Mouse (Mus musculus) limb, embryonic 12.5 days (tissue): Measurements from ENCODE around the gene Fgfr2. TPM values are rescaled to one million over a fixed set of nuclear protein-coding genes. Genes with fewer than 3 reads are reported as not detected.

Experiments used
- ATAC-seq: fragments of 200-750 bp; cut with Nextera tagmentation; 2 replicates; pipeline ENCODE4 v1.8.0; 2017; ENCODE audit warnings: low read depth, moderate TSS enrichment; ENCODE audit not compliant: insufficient number of reproducible peaks, insufficient read depth, low FRiP score, low TSS enrichment
- H3K27ac ChIP-seq: fragments of 300-500 bp; sonication (generic); 2 replicates; pipeline ENCODE4 v1.5.1; 2016; ENCODE audit warnings: mild to moderate bottlenecking, moderate library complexity
- H3K27me3 ChIP-seq: fragments of 300-500 bp; sonication (generic); 2 replicates; pipeline ENCODE4 v1.6.1; 2016; ENCODE audit warnings: mild to moderate bottlenecking, moderate library complexity
- H3K36me3 ChIP-seq: fragments of 300-500 bp; sonication (generic); 2 replicates; pipeline ENCODE4 v1.6.1; 2016; ENCODE audit warnings: mild to moderate bottlenecking, moderate library complexity
- H3K4me1 ChIP-seq: fragments of 300-500 bp; sonication (generic); replicated peaks from 2 replicates; pipeline ENCODE4 v1.6.1; 2016
- H3K4me2 ChIP-seq: fragments of 300-500 bp; sonication (generic); 2 replicates; pipeline ENCODE4 v1.6.1; 2016; ENCODE audit warnings: mild to moderate bottlenecking, moderate library complexity
- H3K4me3 ChIP-seq: fragments of 300-500 bp; sonication (generic); replicated peaks from 2 replicates; pipeline ENCODE4 v1.5.1; 2016; ENCODE audit warnings: mild to moderate bottlenecking
- H3K9ac ChIP-seq: fragments of 300-500 bp; sonication (generic); replicated peaks from 2 replicates; pipeline ENCODE4 v1.6.1; 2016; ENCODE audit warnings: mild to moderate bottlenecking, moderate library complexity
- H3K9me3 ChIP-seq: fragments of 300-500 bp; sonication (generic); 2 replicates; pipeline ENCODE4 v1.6.1; 2016; ENCODE audit warnings: mild to moderate bottlenecking, moderate library complexity
- WGBS: fragments of 180-500 bp; shearing (Covaris S2); methylation state at CpG from one replicate; pipeline ENCODE4 v1.1.7; 2016; 5-methylcytosine and 5-hydroxymethylcytosine counted together
- polyA plus RNA-seq: library from polyadenylated mRNA; unstranded; fragments of >200 nt; fragmentation: Nextera tagmentation; extraction: Ambion mirVana; gene quantifications from 2 replicates; pipeline ENCODE4 v1.2.1, GENCODE M21; 2016

Gene Fgfr2
- polyA plus RNA-seq, 1 experiment from 2014 or later: 112 TPM

DNA sequence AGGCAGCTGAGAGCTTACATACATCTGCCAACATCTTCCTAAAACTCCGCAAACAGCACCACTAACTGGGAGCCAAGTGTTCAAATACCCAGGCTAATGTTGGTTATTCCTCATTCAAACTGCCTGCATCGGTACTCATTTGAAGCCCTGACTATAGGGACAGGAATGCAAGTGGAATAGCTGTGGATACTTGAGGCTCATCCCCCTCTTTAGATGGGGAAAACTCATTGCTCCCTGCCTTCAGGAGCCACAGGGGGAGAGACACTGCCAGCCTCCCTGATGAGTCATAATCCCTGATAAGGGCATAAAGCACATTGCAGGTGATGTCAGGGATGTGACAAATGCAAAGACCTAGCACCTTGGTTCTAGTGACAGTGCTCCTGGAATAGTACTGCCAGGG, 2814.0 kb downstream of the Fgfr2 start:
- H3K27ac ChIP-seq: no peak overlapping the region
- H3K27me3 ChIP-seq: no peaks in the 10 kb centered on the region
- H3K4me1 ChIP-seq: 0 out of 2 replicates have a peak, but pooled peaks cover 6% of the 10 kb centered on the region
- H3K9me3 ChIP-seq: no peaks in the 10 kb centered on the region
- no peak for ATAC-seq
- H3K36me3 ChIP-seq: no peaks in the 10 kb centered on the region
- WGBS: 92% methylated on average over 2 of the region's 2 CpGs
- H3K9ac ChIP-seq: no peak overlapping the region
- H3K4me2 ChIP-seq: no peak overlapping the region
- H3K4me3 ChIP-seq: no peak overlapping the region

DNA sequence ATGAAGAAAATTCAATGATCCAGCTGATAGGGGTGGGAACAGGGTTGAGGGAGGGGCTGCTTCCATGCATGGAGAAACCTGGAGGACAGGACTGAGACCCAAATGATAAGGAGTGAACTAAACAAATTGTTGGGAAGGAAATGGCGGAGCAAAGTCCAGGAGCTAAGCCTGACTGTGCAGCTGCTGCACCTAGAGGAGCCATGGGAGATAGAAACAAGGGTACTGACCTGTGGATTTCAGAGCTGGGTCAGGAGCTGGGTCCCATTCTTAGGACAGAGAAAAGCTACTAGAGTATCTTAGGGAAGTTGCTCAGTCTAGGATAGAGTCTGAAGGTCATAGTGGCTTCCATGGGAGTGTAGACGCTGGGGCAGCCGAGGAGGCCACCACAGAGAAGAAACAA, 2816.1 kb downstream of the Fgfr2 start:
- H3K4me3 ChIP-seq: no peak overlapping the region
- no peak for ATAC-seq
- 91% methylated on average over 3 of the region's 3 CpGs for WGBS
- 0 out of 2 replicates have a peak, but pooled peaks cover 6% of the 10 kb centered on the region for H3K4me1 ChIP-seq
- H3K9ac ChIP-seq: no peak overlapping the region
- H3K4me2 ChIP-seq: no peak overlapping the region
- no peak overlapping the region for H3K27ac ChIP-seq
- H3K36me3 ChIP-seq: no peaks in the 10 kb centered on the region
- H3K9me3 ChIP-seq: no peaks in the 10 kb centered on the region
- no peaks in the 10 kb centered on the region for H3K27me3 ChIP-seq

DNA sequence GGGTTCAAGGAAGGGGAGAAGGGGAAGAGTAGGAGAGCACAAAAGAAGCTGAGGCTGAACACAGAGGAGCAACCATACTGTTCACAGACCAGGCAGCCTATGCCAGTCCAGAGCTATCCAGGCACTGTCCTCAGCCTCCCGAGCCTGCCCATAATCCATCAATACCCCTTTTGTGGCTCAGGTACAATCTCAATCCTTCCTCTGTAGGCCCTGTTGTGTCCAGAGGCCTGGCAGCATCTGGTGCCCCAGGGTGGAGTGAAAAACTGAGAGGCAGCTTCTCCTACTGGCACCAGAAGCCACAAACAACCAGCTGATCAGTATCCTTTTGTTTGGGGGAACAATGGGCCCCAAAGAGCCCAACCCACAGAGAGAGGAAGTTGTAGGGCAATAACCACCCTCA, 2818.5 kb downstream of the Fgfr2 start:
- no peaks in the 10 kb centered on the region for H3K9me3 ChIP-seq
- no peak for ATAC-seq
- 79% methylated on average over 1 of the region's 1 CpGs for WGBS
- no peak overlapping the region for H3K9ac ChIP-seq
- no peaks in the 10 kb centered on the region for H3K27me3 ChIP-seq
- no peak overlapping the region for H3K4me3 ChIP-seq
- peaks cover 5% of the 10 kb centered on the region for H3K4me1 ChIP-seq
- no peak overlapping the region for H3K4me2 ChIP-seq
- no peaks in the 10 kb centered on the region for H3K36me3 ChIP-seq
- H3K27ac ChIP-seq: no peak overlapping the region

DNA sequence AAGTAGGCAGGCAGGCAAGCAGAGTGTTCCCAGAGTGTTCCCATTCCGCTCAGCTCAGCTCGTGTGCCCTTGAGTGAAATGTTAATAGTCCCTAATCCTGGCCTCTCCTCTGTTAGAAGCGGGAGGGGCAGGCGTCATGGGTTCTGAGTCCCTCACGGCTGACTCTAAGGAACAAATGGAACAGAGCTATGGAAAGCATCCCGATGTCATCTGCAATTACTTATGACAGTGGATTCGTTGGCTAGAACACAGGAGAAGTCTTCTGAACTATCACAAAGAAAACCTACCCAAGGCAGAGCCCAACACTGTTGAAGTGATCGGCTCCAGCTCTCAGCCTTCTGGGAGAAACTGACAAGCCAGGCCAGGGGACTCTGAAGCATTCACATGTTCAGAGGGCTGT, 2819.7 kb downstream of the Fgfr2 start:
- Histone ChIP-seq H3K4me2 (no peak overlapping the region), H3K27ac (no peak overlapping the region), H3K36me3 (no peaks in the 10 kb centered on the region), H3K27me3 (no peaks in the 10 kb centered on the region), H3K4me3 (no peak overlapping the region), H3K4me1 (peaks cover 14% of the 10 kb centered on the region), H3K9me3 (no peaks in the 10 kb centered on the region), H3K9ac (no peak overlapping the region)
- WGBS: 45% methylated on average over 8 of the region's 8 CpGs
- no peak for ATAC-seq

DNA sequence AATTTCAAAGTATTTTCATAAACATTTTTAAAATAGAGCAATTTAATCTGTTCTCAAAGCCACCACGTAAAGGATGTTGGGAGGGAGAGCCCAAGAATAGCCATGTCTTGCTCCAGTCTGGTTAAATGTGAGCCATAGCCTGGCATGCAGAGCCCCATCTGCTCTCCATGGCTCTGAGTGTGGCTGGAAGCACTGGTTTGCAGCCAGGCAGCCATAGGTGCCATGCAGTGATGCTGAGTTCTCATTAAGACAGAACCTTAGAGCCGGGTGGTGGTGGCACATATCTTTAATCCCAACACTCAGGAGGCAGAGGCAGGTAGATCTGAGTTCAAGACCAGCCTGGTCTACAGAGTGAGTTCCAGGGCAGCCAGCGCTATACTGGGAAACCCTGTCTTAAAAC, 2822.5 kb downstream of the Fgfr2 start:
- WGBS: 93% methylated on average over 3 of the region's 3 CpGs
- H3K27ac ChIP-seq: no peak overlapping the region
- no peak for ATAC-seq
- no peaks in the 10 kb centered on the region for H3K36me3 ChIP-seq
- peaks cover 14% of the 10 kb centered on the region for H3K4me1 ChIP-seq
- H3K9me3 ChIP-seq: no peaks in the 10 kb centered on the region
- no peaks in the 10 kb centered on the region for H3K27me3 ChIP-seq
- no peak overlapping the region for H3K4me3 ChIP-seq
- H3K9ac ChIP-seq: no peak overlapping the region
- H3K4me2 ChIP-seq: no peak overlapping the region

DNA sequence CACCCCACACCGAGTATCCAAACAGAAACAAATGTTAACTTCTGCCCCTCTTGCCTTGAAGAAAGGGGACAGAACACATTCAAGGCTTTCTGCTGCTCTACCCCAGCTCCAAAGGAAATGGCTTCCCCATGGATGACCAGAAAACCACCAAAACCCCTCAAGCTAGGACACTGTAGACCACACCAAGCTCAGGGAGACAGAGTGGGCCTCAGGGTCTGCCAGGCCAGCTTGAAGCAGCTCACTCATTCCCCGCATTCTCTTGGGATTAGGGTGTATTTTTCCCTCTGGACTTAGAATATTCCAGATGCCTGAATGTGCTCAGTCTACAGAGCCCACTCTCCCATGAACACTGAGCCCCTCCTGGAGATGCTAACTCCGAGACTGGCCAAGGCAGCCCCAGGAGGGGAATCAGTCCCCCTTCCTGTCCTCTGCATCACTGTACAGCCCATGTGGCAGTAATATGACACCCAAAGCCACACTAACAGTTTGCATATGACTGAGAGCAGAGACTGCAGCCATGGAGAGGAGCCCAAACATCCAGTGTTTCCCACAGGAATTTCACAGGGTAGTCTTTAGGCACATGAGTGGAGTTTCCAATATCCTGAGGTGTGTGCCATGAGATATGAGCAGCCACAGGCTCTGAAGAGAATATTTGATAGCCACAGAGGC, 2824.1 kb downstream of the Fgfr2 start:
- Histone ChIP-seq H3K9ac (no peak overlapping the region), H3K27me3 (no peaks in the 10 kb centered on the region), H3K4me2 (no peak overlapping the region), H3K36me3 (no peaks in the 10 kb centered on the region), H3K4me1 (peaks cover 14% of the 10 kb centered on the region), H3K9me3 (no peaks in the 10 kb centered on the region), H3K27ac (peak overlapping the region; percentile 50), H3K4me3 (no peak overlapping the region)
- WGBS: 26% methylated on average over 3 of the region's 3 CpGs
- 0 out of 2 replicates have a peak, but pooled peaks have one; percentile 67 for ATAC-seq

DNA sequence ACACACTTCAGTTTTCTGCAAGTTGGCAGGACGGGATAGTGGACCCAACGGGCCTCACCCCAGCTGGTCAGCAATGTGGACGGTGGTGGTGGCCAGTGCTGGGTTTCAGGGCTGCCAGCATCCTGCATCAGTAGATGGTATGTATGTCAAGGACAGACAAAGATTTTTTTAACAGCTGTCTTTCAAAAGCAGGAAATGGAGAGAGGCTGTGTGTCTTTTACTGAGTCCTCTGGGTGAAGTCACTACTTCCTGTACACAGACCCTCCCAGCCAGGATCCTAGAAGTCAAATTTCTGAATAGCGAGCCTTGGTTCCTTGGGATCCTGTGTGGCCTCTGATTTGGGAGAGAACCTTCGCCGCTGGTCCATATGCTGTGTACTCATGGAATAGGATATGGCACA, 2832.0 kb downstream of the Fgfr2 start:
- 81% methylated on average over 6 of the region's 6 CpGs for WGBS
- no peak overlapping the region for H3K4me2 ChIP-seq
- no peak overlapping the region for H3K9ac ChIP-seq
- no peaks in the 10 kb centered on the region for H3K36me3 ChIP-seq
- H3K4me3 ChIP-seq: no peak overlapping the region
- no peak for ATAC-seq
- peak overlapping the region; percentile 24; the same call in 1 of the 2 replicates for H3K27ac ChIP-seq
- H3K27me3 ChIP-seq: no peaks in the 10 kb centered on the region
- peaks cover 43% of the 10 kb centered on the region for H3K4me1 ChIP-seq
- no peaks in the 10 kb centered on the region for H3K9me3 ChIP-seq

DNA sequence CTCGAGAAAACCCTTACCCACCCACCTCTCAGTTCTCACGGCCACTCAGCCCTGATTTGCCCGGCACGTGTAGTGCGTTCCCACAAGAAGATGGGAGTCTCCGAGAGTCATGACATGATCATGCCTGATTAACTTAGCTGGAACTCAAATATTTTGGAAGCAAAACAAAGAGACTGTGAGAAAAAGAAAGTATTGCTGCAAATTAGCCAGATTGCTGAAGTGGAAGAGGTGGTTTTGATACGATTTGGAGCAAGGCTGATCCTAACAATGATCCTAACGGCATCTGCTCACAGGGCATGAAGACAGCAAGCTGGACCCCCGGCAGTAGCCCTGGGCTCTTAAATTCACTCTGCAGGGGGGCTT, 2833.7 kb downstream of the Fgfr2 start:
- no peak overlapping the region for H3K4me3 ChIP-seq
- H3K4me2 ChIP-seq: peak overlapping the region; percentile 40
- no peaks in the 10 kb centered on the region for H3K27me3 ChIP-seq
- WGBS: 41% methylated on average over 9 of the region's 9 CpGs
- no peaks in the 10 kb centered on the region for H3K36me3 ChIP-seq
- peak overlapping the region; percentile 83 for H3K27ac ChIP-seq
- peaks cover 43% of the 10 kb centered on the region for H3K4me1 ChIP-seq
- H3K9ac ChIP-seq: 0 out of 2 replicates have a peak overlapping the region, but pooled peaks have one; percentile 23
- no peak for ATAC-seq
- H3K9me3 ChIP-seq: no peaks in the 10 kb centered on the region

DNA sequence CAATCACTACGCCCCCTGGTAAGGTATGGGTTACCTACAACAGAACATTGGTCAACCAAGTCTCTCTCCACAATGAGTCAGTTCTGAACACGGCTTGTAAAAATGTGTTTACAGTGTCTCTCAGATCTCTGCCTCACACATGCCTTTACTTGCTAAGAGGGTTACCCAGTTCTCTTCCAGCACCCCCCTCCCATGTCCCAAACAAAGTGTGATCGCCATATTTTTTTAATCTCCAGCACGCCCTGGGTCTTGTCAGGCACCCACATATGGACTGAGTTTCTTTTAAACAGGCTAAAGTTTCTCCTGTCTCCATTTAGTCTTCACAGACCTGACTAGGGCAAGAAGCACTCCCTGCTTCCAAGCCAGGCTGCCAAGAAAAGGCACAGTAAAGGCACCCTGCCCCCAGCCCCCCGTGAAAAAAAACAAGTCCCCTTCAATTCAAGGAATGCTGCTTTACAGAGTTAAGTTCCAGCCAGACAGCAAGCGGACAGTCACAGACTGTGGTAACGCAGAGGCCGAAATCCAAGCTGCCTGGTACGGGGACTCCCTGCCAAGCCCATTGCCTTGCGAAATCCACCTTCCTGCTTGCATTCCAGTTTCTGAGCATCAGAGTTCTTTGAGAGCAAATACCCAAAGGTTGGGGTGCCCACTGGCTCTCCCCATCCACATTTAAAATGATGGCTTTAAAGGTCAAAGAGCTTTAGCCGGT, 2834.3 kb downstream of the Fgfr2 start:
- peak; percentile 50; the same call in 1 of the 2 replicates for ATAC-seq
- WGBS: 36% methylated on average over 11 of the region's 11 CpGs
- peaks cover 43% of the 10 kb centered on the region for H3K4me1 ChIP-seq
- 0 out of 2 replicates have a peak overlapping the region, but pooled peaks have one; percentile 12 for H3K9ac ChIP-seq
- no peaks in the 10 kb centered on the region for H3K9me3 ChIP-seq
- no peaks in the 10 kb centered on the region for H3K36me3 ChIP-seq
- no peaks in the 10 kb centered on the region for H3K27me3 ChIP-seq
- no peak overlapping the region for H3K4me3 ChIP-seq
- H3K4me2 ChIP-seq: peak overlapping the region; percentile 40
- H3K27ac ChIP-seq: peak overlapping the region; percentile 83

DNA sequence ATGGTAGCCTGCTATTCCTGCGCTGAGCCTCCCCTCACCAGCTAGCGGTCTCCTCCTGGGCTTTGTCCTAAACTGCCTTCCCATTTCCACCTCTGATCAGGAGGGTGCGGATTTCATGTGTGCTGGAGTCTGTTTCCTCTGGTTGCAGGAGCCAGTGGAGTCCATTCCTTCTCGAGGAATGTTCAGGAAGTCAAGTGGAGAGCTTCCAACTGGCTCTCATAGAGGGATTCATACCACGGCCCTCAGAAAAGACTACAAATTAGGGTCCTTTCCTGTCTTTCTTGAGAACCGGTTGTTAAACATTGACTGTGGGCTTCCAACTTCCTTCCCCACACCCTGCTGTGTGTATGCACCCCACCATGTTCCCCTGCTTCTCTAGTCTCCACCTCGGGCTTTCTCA, 2834.9 kb downstream of the Fgfr2 start:
- peaks cover 43% of the 10 kb centered on the region for H3K4me1 ChIP-seq
- 58% methylated on average over 7 of the region's 7 CpGs for WGBS
- H3K9me3 ChIP-seq: no peaks in the 10 kb centered on the region
- H3K4me3 ChIP-seq: no peak overlapping the region
- H3K27me3 ChIP-seq: no peaks in the 10 kb centered on the region
- H3K36me3 ChIP-seq: no peaks in the 10 kb centered on the region
- no peak; the same call in 1 of the 2 replicates for ATAC-seq
- H3K9ac ChIP-seq: no peak overlapping the region
- peak overlapping the region; percentile 83 for H3K27ac ChIP-seq
- no peak overlapping the region; the same call in 1 of the 2 replicates for H3K4me2 ChIP-seq

DNA sequence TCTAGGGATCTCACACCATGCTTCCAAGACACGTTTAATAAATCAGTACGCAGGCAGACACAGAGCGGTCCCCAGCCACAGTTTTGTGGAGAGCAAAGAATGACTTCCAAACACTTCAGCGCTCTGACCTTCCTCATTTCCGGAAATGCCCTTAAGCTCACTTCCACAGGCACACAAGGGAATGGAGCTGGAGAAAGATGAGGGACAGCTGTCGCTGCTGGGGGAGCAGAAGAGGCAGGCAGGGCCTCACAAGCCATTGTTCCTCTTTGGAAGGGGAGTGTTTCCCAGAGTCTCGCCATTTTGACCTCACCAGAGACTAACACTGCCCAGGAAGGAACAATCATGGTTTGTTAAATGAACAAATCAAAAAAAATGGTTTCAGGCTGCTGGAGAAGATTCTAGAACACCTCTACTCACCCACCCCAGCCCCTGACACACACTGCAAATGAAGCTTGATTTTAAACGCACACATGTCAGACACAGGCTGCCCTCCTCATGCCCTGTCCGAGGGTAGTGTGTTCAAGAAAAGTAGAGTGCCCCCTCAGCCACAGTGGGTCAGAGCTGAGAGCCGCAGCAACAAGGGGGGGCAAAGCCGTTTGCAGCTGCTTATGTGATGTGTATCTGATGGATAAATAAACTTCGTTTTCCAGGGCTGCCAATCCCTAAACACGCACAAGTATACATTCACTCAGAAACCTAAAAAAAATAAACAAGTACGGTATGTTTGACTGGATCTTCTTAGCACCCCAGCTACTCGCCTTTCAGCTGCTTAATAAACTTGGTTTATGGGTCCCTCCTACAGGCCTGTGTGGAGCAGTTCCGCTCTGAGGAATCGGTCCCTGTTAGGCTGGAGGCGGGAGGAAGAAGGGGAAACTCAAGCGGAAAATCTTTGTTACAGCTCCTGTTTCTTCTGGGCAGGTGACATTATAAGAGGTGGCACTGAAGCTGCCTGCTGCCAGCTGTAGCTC, 2844.1 kb downstream of the Fgfr2 start:
- Histone ChIP-seq H3K9ac (no peak overlapping the region), H3K27ac (peak overlapping the region; percentile 75), H3K4me3 (no peak overlapping the region), H3K4me1 (peaks cover 26% of the 10 kb centered on the region), H3K9me3 (no peaks in the 10 kb centered on the region), H3K4me2 (no peak overlapping the region; the same call in 1 of the 2 replicates), H3K36me3 (no peaks in the 10 kb centered on the region), H3K27me3 (no peaks in the 10 kb centered on the region)
- WGBS: 37% methylated on average over 19 of the region's 19 CpGs
- no peak for ATAC-seq
